Mouse (Mus musculus): ENCODE measurements at regions not wholly inside any gene's neighbourhood (a gene's known extent, or its start where the extent isn't known, plus 50 kb on each side); places are given as distances from the start of the nearest gene placed in this dataset.

- H3K27ac ChIP-seq (ENCODE audit: low read depth): no peak overlapping the region
- H3K36me3 ChIP-seq (replicated peaks; ENCODE audit: insufficient read depth, low read length): no peaks in the 10 kb centered on the region
- WGBS (ENCODE audit: insufficient replicate concordance): 88% methylated on average over 3 of the region's 3 CpGs
These were observed 672.2 kb upstream of the 4930452B06Rik start for GRCm38 (mm10) chr14:9338220-9338619.

GRCm38 (mm10) chr14:9337107-9337506 lies 671.1 kb upstream of the 4930452B06Rik start:
- no peaks in the 10 kb centered on the region for H3K36me3 ChIP-seq (replicated peaks; ENCODE audit: insufficient read depth, low read length)
- DNase-seq: no peak
- WGBS (ENCODE audit: insufficient replicate concordance): 60% methylated on average over 3 of the region's 3 CpGs
- no peaks in the 10 kb centered on the region for H3K4me1 ChIP-seq (ENCODE audit: insufficient read depth)
- H3K9ac ChIP-seq (replicated peaks): no peak overlapping the region
- no peak for TF ChIP-seq EP300 (IDR thresholded peaks at IDR 0.05; ENCODE audit: low read depth)
- no peak for TF ChIP-seq CTCF (IDR thresholded peaks at IDR 0.05; ENCODE audit: low read depth)
- H3K27ac ChIP-seq (ENCODE audit: low read depth): no peak overlapping the region
- ATAC-seq: no peak
- H3K4me3 ChIP-seq (ENCODE audit: low read depth, low read length): no peak overlapping the region
- H3K9me3 ChIP-seq (ENCODE audit: low read length): no peaks in the 10 kb centered on the region
- no peaks in the 10 kb centered on the region for H3K27me3 ChIP-seq (ENCODE audit: insufficient read depth, low read length)
- H3K4me2 ChIP-seq (ENCODE audit: low read depth, low read length): no peak overlapping the region

More at GRCm38 (mm10) chr14:9338220-9338619, 672.2 kb upstream of the 4930452B06Rik start:
- no peaks in the 10 kb centered on the region for H3K9me3 ChIP-seq (ENCODE audit: low read length)
- TF ChIP-seq CTCF (IDR thresholded peaks at IDR 0.05; ENCODE audit: low read depth): no peak
- no peak for TF ChIP-seq EP300 (IDR thresholded peaks at IDR 0.05; ENCODE audit: low read depth)
- no peak for DNase-seq
- no peaks in the 10 kb centered on the region for H3K27me3 ChIP-seq (ENCODE audit: insufficient read depth, low read length)
- ATAC-seq: no peak
- no peaks in the 10 kb centered on the region for H3K4me1 ChIP-seq (ENCODE audit: insufficient read depth)
- H3K4me3 ChIP-seq (ENCODE audit: low read depth, low read length): no peak overlapping the region
- H3K9ac ChIP-seq (replicated peaks): no peak overlapping the region
- no peak overlapping the region for H3K4me2 ChIP-seq (ENCODE audit: low read depth, low read length)

- H3K36me3 ChIP-seq (replicated peaks; ENCODE audit: insufficient read depth, low read length): no peaks in the 10 kb centered on the region
These were observed 665.6 kb upstream of the 4930452B06Rik start for GRCm38 (mm10) chr14:9331593-9331992.

GRCm38 (mm10) chr14:9330767-9331166 lies 664.7 kb upstream of the 4930452B06Rik start:
- H3K4me2 ChIP-seq (ENCODE audit: low read depth, low read length): no peak overlapping the region
- no peak overlapping the region for H3K27ac ChIP-seq (ENCODE audit: low read depth)
- H3K4me1 ChIP-seq (ENCODE audit: insufficient read depth): no peaks in the 10 kb centered on the region
- no peak overlapping the region for H3K9ac ChIP-seq (replicated peaks)
- no peaks in the 10 kb centered on the region for H3K27me3 ChIP-seq (ENCODE audit: insufficient read depth, low read length)
- H3K36me3 ChIP-seq (replicated peaks; ENCODE audit: insufficient read depth, low read length): no peaks in the 10 kb centered on the region
- ATAC-seq (no peak), DNase-seq (no peak)
- no peak overlapping the region for H3K4me3 ChIP-seq (ENCODE audit: low read depth, low read length)
- H3K9me3 ChIP-seq (ENCODE audit: low read length): no peaks in the 10 kb centered on the region
- no peak for TF ChIP-seq EP300 (IDR thresholded peaks at IDR 0.05; ENCODE audit: low read depth)

More at GRCm38 (mm10) chr14:9331593-9331992, 665.6 kb upstream of the 4930452B06Rik start:
- Histone ChIP-seq H3K27ac (ENCODE audit: low read depth) (no peak overlapping the region), H3K9ac (replicated peaks) (no peak overlapping the region), H3K27me3 (ENCODE audit: insufficient read depth, low read length) (no peaks in the 10 kb centered on the region), H3K9me3 (ENCODE audit: low read length) (no peaks in the 10 kb centered on the region), H3K4me2 (ENCODE audit: low read depth, low read length) (no peak overlapping the region), H3K4me3 (ENCODE audit: low read depth, low read length) (no peak overlapping the region), H3K4me1 (ENCODE audit: insufficient read depth) (no peaks in the 10 kb centered on the region)
- DNase-seq (no peak), ATAC-seq (no peak)
- 58% methylated on average over 3 of the region's 3 CpGs for WGBS (ENCODE audit: insufficient replicate concordance)
- TF ChIP-seq CTCF (IDR thresholded peaks at IDR 0.05; ENCODE audit: low read depth) (no peak), EP300 (IDR thresholded peaks at IDR 0.05; ENCODE audit: low read depth) (no peak)

- TF ChIP-seq EP300 (IDR thresholded peaks at IDR 0.05; ENCODE audit: low read depth) (no peak), CTCF (IDR thresholded peaks at IDR 0.05; ENCODE audit: low read depth) (no peak)
- Histone ChIP-seq H3K4me1 (ENCODE audit: insufficient read depth) (no peaks in the 10 kb centered on the region), H3K27ac (ENCODE audit: low read depth) (no peak overlapping the region), H3K4me3 (ENCODE audit: low read depth, low read length) (no peak overlapping the region), H3K36me3 (replicated peaks; ENCODE audit: insufficient read depth, low read length) (no peaks in the 10 kb centered on the region), H3K4me2 (ENCODE audit: low read depth, low read length) (no peak overlapping the region), H3K9me3 (ENCODE audit: low read length) (no peaks in the 10 kb centered on the region), H3K9ac (replicated peaks) (no peak overlapping the region), H3K27me3 (ENCODE audit: insufficient read depth, low read length) (no peaks in the 10 kb centered on the region)
- no peak for ATAC-seq
- DNase-seq: no peak
- WGBS (ENCODE audit: insufficient replicate concordance): 75% methylated on average over 12 of the region's 12 CpGs
These were observed 663.9 kb upstream of the 4930452B06Rik start for GRCm38 (mm10) chr14:9329839-9330485.

GRCm38 (mm10) chr14:9327344-9327743 lies 661.3 kb upstream of the 4930452B06Rik start:
- ATAC-seq (no peak), DNase-seq (no peak)
- no peak overlapping the region for H3K4me3 ChIP-seq (ENCODE audit: low read depth, low read length)
- no peak overlapping the region for H3K4me2 ChIP-seq (ENCODE audit: low read depth, low read length)
- no peak overlapping the region for H3K27ac ChIP-seq (ENCODE audit: low read depth)
- H3K27me3 ChIP-seq (ENCODE audit: insufficient read depth, low read length): no peaks in the 10 kb centered on the region
- no peaks in the 10 kb centered on the region for H3K9me3 ChIP-seq (ENCODE audit: low read length)
- H3K9ac ChIP-seq (replicated peaks): no peak overlapping the region
- H3K4me1 ChIP-seq (ENCODE audit: insufficient read depth): no peaks in the 10 kb centered on the region
- TF ChIP-seq EP300 (IDR thresholded peaks at IDR 0.05; ENCODE audit: low read depth): no peak
- no peak for TF ChIP-seq CTCF (IDR thresholded peaks at IDR 0.05; ENCODE audit: low read depth)
- no peaks in the 10 kb centered on the region for H3K36me3 ChIP-seq (replicated peaks; ENCODE audit: insufficient read depth, low read length)
- WGBS (ENCODE audit: insufficient replicate concordance): 48% methylated on average over 1 of the region's 1 CpGs

- WGBS (ENCODE audit: insufficient replicate concordance): 70% methylated on average over 4 of the region's 4 CpGs
- H3K4me1 ChIP-seq (ENCODE audit: insufficient read depth): no peaks in the 10 kb centered on the region
- TF ChIP-seq EP300 (IDR thresholded peaks at IDR 0.05; ENCODE audit: low read depth) (no peak), CTCF (IDR thresholded peaks at IDR 0.05; ENCODE audit: low read depth) (no peak)
- ATAC-seq (no peak), DNase-seq (no peak)
- no peak overlapping the region for H3K27ac ChIP-seq (ENCODE audit: low read depth)
- H3K9me3 ChIP-seq (ENCODE audit: low read length): no peaks in the 10 kb centered on the region
- H3K4me3 ChIP-seq (ENCODE audit: low read depth, low read length): no peak overlapping the region
- H3K9ac ChIP-seq (replicated peaks): no peak overlapping the region
- no peaks in the 10 kb centered on the region for H3K36me3 ChIP-seq (replicated peaks; ENCODE audit: insufficient read depth, low read length)
- no peaks in the 10 kb centered on the region for H3K27me3 ChIP-seq (ENCODE audit: insufficient read depth, low read length)
- no peak overlapping the region for H3K4me2 ChIP-seq (ENCODE audit: low read depth, low read length)
These were observed 653.8 kb upstream of the 4930452B06Rik start for GRCm38 (mm10) chr14:9319842-9320241.
